Mouse (Mus musculus): ENCODE measurements around the gene Cep170. TPM values are rescaled to one million over a fixed set of nuclear protein-coding genes. Genes with fewer than 3 reads are reported as not detected.
A peak's percentile ranks its signal among the peaks of the same experiment; 100 is the strongest.

Gene Cep170
- total and polyA plus RNA-seq, 2 experiments = 1.6 to 6.4 TPM

GRCm38 (mm10) chr1:176814591-176815062 lies 760 bp upstream of the Cep170 start, which contains the start of gene Sdccag8:
Gene Sdccag8 (plus strand): TSS chr1:176814660.
- peak within 1 kb of the TSS; percentile 85 for H3K4me3 ChIP-seq (ENCODE audit: insufficient read depth, low read depth, low read length)
- TF ChIP-seq CTCF (IDR thresholded peaks at IDR 0.05; ENCODE audit: low read depth, low read length) (no peak), POLR2A (IDR thresholded peaks at IDR 0.05; ENCODE audit: extremely low read depth, insufficient read depth, low read length) (peak; percentile 68; the same call in 1 of the 2 replicates)
- whole genome bisulfite sequencing = under 1% methylated on average over 25 of the region's 25 CpGs

GRCm38 (mm10) chr1:176813292-176814035 lies 403 bp downstream of the Cep170 start:
- DNase-seq (ENCODE audit: extremely low read depth, low read depth, low spot score) = peak; percentile 58
- H3K79me2 ChIP-seq (ENCODE audit: control insufficient read depth, insufficient read depth, low read length) = peaks cover 3% of the 10 kb centered on the region; the same call in 1 of the 2 replicates
- under 1% methylated on average over 69 of the region's 75 CpGs for WGBS

More at GRCm38 (mm10) chr1:176814591-176815062, 760 bp upstream of the Cep170 start, which contains the start of gene Sdccag8:
- Histone ChIP-seq H3K27me3 (ENCODE audit: control insufficient read depth, insufficient read depth, low read length) (no peaks in the 10 kb centered on the region), H3K27ac (replicated peaks; ENCODE audit: insufficient read depth, low read depth, low read length) (peak within 1 kb of the TSS; percentile 80), H3K9ac (ENCODE audit: low read depth, low read length) (peak within 1 kb of the TSS; percentile 78), H3K79me2 (ENCODE audit: control insufficient read depth, insufficient read depth, low read length) (peaks cover 3% of the 10 kb centered on the region; the same call in 1 of the 2 replicates), H3K36me3 (ENCODE audit: control insufficient read depth, insufficient read depth, low read length) (no peaks in the 10 kb centered on the region), H3K4me1 (ENCODE audit: control insufficient read depth, insufficient read depth, low read length) (peaks cover 16% of the 10 kb centered on the region)
- peak; percentile 95 for DNase-seq (ENCODE audit: extremely low read depth, low read depth, low spot score)

GRCm38 (mm10) chr1:176812491-176813291 lies 1.2 kb downstream of the Cep170 start:
- H3K9ac ChIP-seq (ENCODE audit: low read depth, low read length) = peak overlapping the region; percentile 69
- peaks cover 3% of the 10 kb centered on the region; the same call in 1 of the 2 replicates for H3K79me2 ChIP-seq (ENCODE audit: control insufficient read depth, insufficient read depth, low read length)
- 19% methylated on average over 11 of the region's 11 CpGs for WGBS
- H3K36me3 ChIP-seq (ENCODE audit: control insufficient read depth, insufficient read depth, low read length) = no peaks in the 10 kb centered on the region
- peak overlapping the region; percentile 71 for H3K4me3 ChIP-seq (ENCODE audit: insufficient read depth, low read depth, low read length)
- TF ChIP-seq CTCF (IDR thresholded peaks at IDR 0.05; ENCODE audit: low read depth, low read length) (no peak), POLR2A (IDR thresholded peaks at IDR 0.05; ENCODE audit: extremely low read depth, insufficient read depth, low read length) (no peak)
- H3K27ac ChIP-seq (replicated peaks; ENCODE audit: insufficient read depth, low read depth, low read length) = peak overlapping the region; percentile 43
- no peak for DNase-seq (ENCODE audit: extremely low read depth, low read depth, low spot score)
- peaks cover 2% of the 10 kb centered on the region for H3K4me1 ChIP-seq (ENCODE audit: control insufficient read depth, insufficient read depth, low read length)
- H3K27me3 ChIP-seq (ENCODE audit: control insufficient read depth, insufficient read depth, low read length) = no peaks in the 10 kb centered on the region

More at GRCm38 (mm10) chr1:176813292-176814035, 403 bp downstream of the Cep170 start:
- Histone ChIP-seq H3K4me3 (ENCODE audit: insufficient read depth, low read depth, low read length) (peak overlapping the region; percentile 71), H3K27me3 (ENCODE audit: control insufficient read depth, insufficient read depth, low read length) (no peaks in the 10 kb centered on the region), H3K4me1 (ENCODE audit: control insufficient read depth, insufficient read depth, low read length) (peaks cover 9% of the 10 kb centered on the region), H3K9ac (ENCODE audit: low read depth, low read length) (peak overlapping the region; percentile 69), H3K36me3 (ENCODE audit: control insufficient read depth, insufficient read depth, low read length) (no peaks in the 10 kb centered on the region), H3K27ac (replicated peaks; ENCODE audit: insufficient read depth, low read depth, low read length) (peak overlapping the region; percentile 80)
- TF ChIP-seq POLR2A (IDR thresholded peaks at IDR 0.05; ENCODE audit: extremely low read depth, insufficient read depth, low read length) (0 out of 2 replicates have a peak, but pooled peaks have one; percentile 34), CTCF (IDR thresholded peaks at IDR 0.05; ENCODE audit: low read depth, low read length) (no peak)

- H3K79me2 ChIP-seq (ENCODE audit: control insufficient read depth, insufficient read depth, low read length) = peaks cover 3% of the 10 kb centered on the region; the same call in 1 of the 2 replicates
- no peaks in the 10 kb centered on the region for H3K27me3 ChIP-seq (ENCODE audit: control insufficient read depth, insufficient read depth, low read length)
- no peak overlapping the region for H3K9ac ChIP-seq (ENCODE audit: low read depth, low read length)
- DNase-seq (ENCODE audit: extremely low read depth, low read depth, low spot score) = no peak
- 76% methylated on average over 3 of the region's 3 CpGs for WGBS
- TF ChIP-seq POLR2A (IDR thresholded peaks at IDR 0.05; ENCODE audit: extremely low read depth, insufficient read depth, low read length) (no peak), CTCF (IDR thresholded peaks at IDR 0.05; ENCODE audit: low read depth, low read length) (no peak)
- H3K36me3 ChIP-seq (ENCODE audit: control insufficient read depth, insufficient read depth, low read length) = no peaks in the 10 kb centered on the region
- H3K4me3 ChIP-seq (ENCODE audit: insufficient read depth, low read depth, low read length) = no peak overlapping the region
- no peak overlapping the region for H3K27ac ChIP-seq (replicated peaks; ENCODE audit: insufficient read depth, low read depth, low read length)
- peaks cover 2% of the 10 kb centered on the region for H3K4me1 ChIP-seq (ENCODE audit: control insufficient read depth, insufficient read depth, low read length)
Observed at GRCm38 (mm10) chr1:176811892-176812291, 2.0 kb downstream of the Cep170 start.

- no peak overlapping the region for H3K27ac ChIP-seq (replicated peaks; ENCODE audit: insufficient read depth, low read depth, low read length)
- H3K79me2 ChIP-seq (ENCODE audit: control insufficient read depth, insufficient read depth, low read length) = peaks cover 3% of the 10 kb centered on the region; the same call in 1 of the 2 replicates
- no peaks in the 10 kb centered on the region for H3K27me3 ChIP-seq (ENCODE audit: control insufficient read depth, insufficient read depth, low read length)
- H3K9ac ChIP-seq (ENCODE audit: low read depth, low read length) = no peak overlapping the region
- no peak overlapping the region for H3K4me3 ChIP-seq (ENCODE audit: insufficient read depth, low read depth, low read length)
- H3K4me1 ChIP-seq (ENCODE audit: control insufficient read depth, insufficient read depth, low read length) = peaks cover 2% of the 10 kb centered on the region
- H3K36me3 ChIP-seq (ENCODE audit: control insufficient read depth, insufficient read depth, low read length) = no peaks in the 10 kb centered on the region
- DNase-seq (ENCODE audit: extremely low read depth, low read depth, low spot score) = no peak
- TF ChIP-seq POLR2A (IDR thresholded peaks at IDR 0.05; ENCODE audit: extremely low read depth, insufficient read depth, low read length) = no peak
Observed at GRCm38 (mm10) chr1:176810161-176810560, 3.7 kb downstream of the Cep170 start.
